Mouse (Mus musculus) heart, embryonic 14.5 days (tissue): ENCODE results near the gene Ptprn2. TPM values are rescaled to one million over a fixed set of nuclear protein-coding genes. Genes with fewer than 3 reads are reported as not detected.

ENCODE experiments used
- ATAC-seq: fragments of 200-750 bp; cut with Nextera tagmentation; 2 replicates; pipeline ENCODE4 v1.8.0; 2017; ENCODE audit warnings: low read depth, moderate TSS enrichment; ENCODE audit not compliant: insufficient number of reproducible peaks, insufficient read depth, low FRiP score
- H3K27ac ChIP-seq, 2 experiments: fragments of 200-500 bp in 1 of 2; fragments of 300-500 bp in 1 of 2; sonication (generic) in 1 of 2; replicated peaks in 1 of 2; 2 replicates each; pipeline ENCODE4 v1.5.1; 2012 to 2014; ENCODE audit warnings: low read depth in 2 of 2, low read length in 2 of 2, control low read depth in 1 of 2, mild to moderate bottlenecking in 1 of 2, mixed read lengths in 1 of 2; ENCODE audit not compliant: control insufficient read depth in 1 of 2, insufficient read depth in 1 of 2
- H3K27me3 ChIP-seq: fragments of 300-500 bp; sonication (generic); 2 replicates; pipeline ENCODE4 v1.6.1; 2014; ENCODE audit warnings: mild to moderate bottlenecking, low read length, control low read depth; ENCODE audit not compliant: control insufficient read depth, insufficient read depth
- H3K36me3 ChIP-seq: fragments of 300-500 bp; sonication (generic); 2 replicates; pipeline ENCODE4 v1.6.1; 2014; ENCODE audit warnings: mild to moderate bottlenecking, control low read depth, low read length, mixed read lengths; ENCODE audit not compliant: control insufficient read depth, insufficient read depth
- H3K4me1 ChIP-seq, 2 experiments: fragments of 200-500 bp in 1 of 2; fragments of 300-500 bp in 1 of 2; sonication (generic) in 1 of 2; 2 replicates each; pipeline ENCODE4 v1.6.1; 2012 to 2014; ENCODE audit warnings: low read length in 2 of 2, control low read depth in 1 of 2, mixed read lengths in 1 of 2; ENCODE audit not compliant: control insufficient read depth in 2 of 2, insufficient read depth in 2 of 2
- H3K4me2 ChIP-seq: fragments of 300-500 bp; sonication (generic); 2 replicates; pipeline ENCODE4 v1.6.1; 2014; ENCODE audit warnings: mild to moderate bottlenecking, low read length
- H3K4me3 ChIP-seq, 2 experiments: fragments of 200-500 bp in 1 of 2; fragments of 300-500 bp in 1 of 2; sonication (generic) in 1 of 2; 2 replicates each; pipeline ENCODE4 v1.5.1; 2012 to 2014; ENCODE audit warnings: low read length in 2 of 2, mild to moderate bottlenecking in 2 of 2, control low read depth in 1 of 2, low read depth in 1 of 2, moderate library complexity in 1 of 2; ENCODE audit not compliant: control insufficient read depth in 1 of 2, insufficient read depth in 1 of 2
- H3K9ac ChIP-seq: fragments of 300-500 bp; sonication (generic); 2 replicates; pipeline ENCODE4 v1.6.1; 2014; ENCODE audit warnings: mild to moderate bottlenecking, low read length
- H3K9me3 ChIP-seq: fragments of 300-500 bp; sonication (generic); 2 replicates; pipeline ENCODE4 v1.6.1; 2016; ENCODE audit warnings: low read length, control low read depth; ENCODE audit not compliant: control insufficient read depth
- WGBS: fragments of 180-500 bp; shearing (Covaris S2); extraction: QIAGEN DNeasy Blood & Tissue Kit; methylation state at CpG from one replicate; pipeline ENCODE4 v1.1.7; 2014; 5-methylcytosine and 5-hydroxymethylcytosine counted together
- polyA plus RNA-seq: library from polyadenylated mRNA; unstranded; fragments of >200 nt; fragmentation: Nextera tagmentation; extraction: Ambion mirVana; gene quantifications from 2 replicates; pipeline ENCODE4 v1.2.1, GENCODE M21; 2014

The Ptprn2 gene
- polyA plus RNA-seq, 1 experiment from 2014 or later = 0.20 TPM

GRCm38 (mm10) chr12:117024916-117025315, 539.4 kb downstream of the Ptprn2 start:
- Histone ChIP-seq H3K27ac (no peak overlapping the region), H3K27me3 (no peaks in the 10 kb centered on the region), H3K4me1 (peaks cover 2 to 7% of the 10 kb centered on the region in 2 experiments; a peak in 1 of 4 replicates), H3K9me3 (no peaks in the 10 kb centered on the region), H3K9ac (no peak overlapping the region), H3K4me3 (no peak overlapping the region), H3K4me2 (no peak overlapping the region), H3K36me3 (no peaks in the 10 kb centered on the region)
- ATAC-seq = no peak
- WGBS = 57% methylated on average over 4 of the region's 4 CpGs

- Histone ChIP-seq H3K27me3 (no peaks in the 10 kb centered on the region), H3K4me2 (no peak overlapping the region), H3K27ac (no peak overlapping the region), H3K4me1 (peaks cover 2 to 7% of the 10 kb centered on the region in 2 experiments; a peak in 1 of 4 replicates), H3K9ac (no peak overlapping the region), H3K36me3 (no peaks in the 10 kb centered on the region), H3K9me3 (no peaks in the 10 kb centered on the region), H3K4me3 (no peak overlapping the region)
- ATAC-seq = no peak
Observed at GRCm38 (mm10) chr12:117025676-117026075, 540.2 kb downstream of the Ptprn2 start.

- 62% methylated on average over 6 of the region's 6 CpGs for WGBS
Observed at GRCm38 (mm10) chr12:117027351-117027750, 541.8 kb downstream of the Ptprn2 start.

GRCm38 (mm10) chr12:117028333-117028961, 542.9 kb downstream of the Ptprn2 start:
- 72% methylated on average over 5 of the region's 5 CpGs for WGBS
- no peaks in the 10 kb centered on the region for H3K36me3 ChIP-seq

More at GRCm38 (mm10) chr12:117027351-117027750, 541.8 kb downstream of the Ptprn2 start:
- H3K27ac ChIP-seq = no peak overlapping the region
- H3K4me2 ChIP-seq = no peak overlapping the region
- H3K4me1 ChIP-seq = peaks cover 2 to 7% of the 10 kb centered on the region in 2 experiments; a peak in 1 of 4 replicates
- H3K27me3 ChIP-seq = no peaks in the 10 kb centered on the region
- no peaks in the 10 kb centered on the region for H3K9me3 ChIP-seq
- no peak overlapping the region for H3K9ac ChIP-seq
- ATAC-seq = no peak
- no peak overlapping the region for H3K4me3 ChIP-seq
- H3K36me3 ChIP-seq = no peaks in the 10 kb centered on the region

GRCm38 (mm10) chr12:117033172-117033571, 547.7 kb downstream of the Ptprn2 start:
- Histone ChIP-seq H3K4me2 (no peak overlapping the region), H3K4me3 (no peak overlapping the region), H3K27ac (no peak overlapping the region), H3K27me3 (no peaks in the 10 kb centered on the region), H3K36me3 (no peaks in the 10 kb centered on the region), H3K9me3 (no peaks in the 10 kb centered on the region), H3K9ac (no peak overlapping the region), H3K4me1 (no peaks in the 10 kb centered on the region)
- 91% methylated on average over 1 of the region's 1 CpGs for WGBS
- no peak for ATAC-seq

More at GRCm38 (mm10) chr12:117028333-117028961, 542.9 kb downstream of the Ptprn2 start:
- no peaks in the 10 kb centered on the region for H3K27me3 ChIP-seq
- H3K27ac ChIP-seq = no peak overlapping the region
- H3K9ac ChIP-seq = no peak overlapping the region
- ATAC-seq = no peak
- peaks cover 2 to 7% of the 10 kb centered on the region in 2 experiments; a peak in 1 of 4 replicates for H3K4me1 ChIP-seq
- no peak overlapping the region for H3K4me3 ChIP-seq
- H3K4me2 ChIP-seq = no peak overlapping the region
- H3K9me3 ChIP-seq = no peaks in the 10 kb centered on the region

- H3K27ac ChIP-seq = no peak overlapping the region
- no peaks in the 10 kb centered on the region for H3K36me3 ChIP-seq
- H3K4me1 ChIP-seq = no peaks in the 10 kb centered on the region
- H3K9me3 ChIP-seq = no peaks in the 10 kb centered on the region
- no peak overlapping the region for H3K9ac ChIP-seq
- WGBS = 89% methylated on average over 3 of the region's 3 CpGs
- no peak overlapping the region for H3K4me3 ChIP-seq
- no peaks in the 10 kb centered on the region for H3K27me3 ChIP-seq
- ATAC-seq = no peak
- H3K4me2 ChIP-seq = no peak overlapping the region
Observed at GRCm38 (mm10) chr12:117034506-117034905, 549.0 kb downstream of the Ptprn2 start.

- Histone ChIP-seq H3K27me3 (no peaks in the 10 kb centered on the region), H3K4me1 (no peaks in the 10 kb centered on the region), H3K4me3 (no peak overlapping the region), H3K4me2 (no peak overlapping the region), H3K36me3 (no peaks in the 10 kb centered on the region), H3K9ac (no peak overlapping the region), H3K9me3 (no peaks in the 10 kb centered on the region), H3K27ac (no peak overlapping the region)
- no peak for ATAC-seq
- WGBS = 2% methylated on average over 2 of the region's 2 CpGs
Observed at GRCm38 (mm10) chr12:117035243-117035642, 549.7 kb downstream of the Ptprn2 start.

GRCm38 (mm10) chr12:117039411-117039810, 553.9 kb downstream of the Ptprn2 start:
- Histone ChIP-seq H3K9me3 (peaks cover 5% of the 10 kb centered on the region; the same call in 1 of the 2 replicates), H3K27me3 (no peaks in the 10 kb centered on the region), H3K4me2 (no peak overlapping the region), H3K27ac (no peak overlapping the region), H3K36me3 (no peaks in the 10 kb centered on the region), H3K9ac (no peak overlapping the region), H3K4me1 (no peaks in the 10 kb centered on the region), H3K4me3 (no peak overlapping the region)
- 46% methylated on average over 3 of the region's 3 CpGs for WGBS
- ATAC-seq = no peak
